Mouse (Mus musculus) cerebellum, adult 2 months (tissue): ENCODE measurements around the gene Med27. TPM values are rescaled to one million over a fixed set of nuclear protein-coding genes. Genes with fewer than 3 reads are reported as not detected.

Experiments used
- DNase-seq, 2 experiments: peaks; one replicate each; pipeline ENCODE4 v3.0.0; 2021
- H3K27ac ChIP-seq: fragments of 200-500 bp; 2 replicates; pipeline ENCODE4 v1.5.1; 2012; ENCODE audit warnings: low read length, control low read depth, inconsistent platforms; ENCODE audit not compliant: insufficient read depth
- H3K27me3 ChIP-seq: fragments of 200-500 bp; 2 replicates; pipeline ENCODE4 v1.6.1; 2012; ENCODE audit warnings: inconsistent platforms, mild to moderate bottlenecking, low read length, moderate library complexity; ENCODE audit not compliant: control insufficient read depth, insufficient read depth
- H3K4me1 ChIP-seq: fragments of 200-500 bp; 2 replicates; pipeline ENCODE4 v1.6.1; 2011; ENCODE audit warnings: low read length; ENCODE audit not compliant: control insufficient read depth, insufficient read depth
- H3K4me3 ChIP-seq: fragments of 200-500 bp; replicated peaks from 2 replicates; pipeline ENCODE3; 2011; ENCODE audit warnings: mild to moderate bottlenecking, low read depth, low read length, control low read depth; ENCODE audit not compliant: insufficient read depth
- CTCF ChIP-seq: fragments of 200-500 bp; IDR thresholded peaks from 2 replicates; pipeline ENCODE4 v1.5.1; 2011; ENCODE audit warnings: low read depth, mild to moderate bottlenecking, control low read depth, low read length, moderate library complexity, borderline replicate concordance; ENCODE audit not compliant: insufficient read depth
- POLR2A ChIP-seq: fragments of 200-500 bp; IDR thresholded peaks from 2 replicates; pipeline ENCODE4 v1.6.1; 2011; ENCODE audit warnings: low read length, control low read depth, borderline replicate concordance; ENCODE audit not compliant: insufficient read depth
- WGBS: fragments of 180-500 bp; shearing (Covaris S2); methylation state at CpG from one replicate; pipeline ENCODE4 v1.1.7; 2018; 5-methylcytosine and 5-hydroxymethylcytosine counted together
- polyA plus RNA-seq: library from polyadenylated mRNA; depleted of rRNA; stranded (reverse); fragments of >200 nt; gene quantifications from 2 replicates; pipeline ENCODE4 v1.2.3, GENCODE M21; 2012

Gene Med27
- polyA plus RNA-seq, 1 experiment, result 45.3 TPM

DNA sequence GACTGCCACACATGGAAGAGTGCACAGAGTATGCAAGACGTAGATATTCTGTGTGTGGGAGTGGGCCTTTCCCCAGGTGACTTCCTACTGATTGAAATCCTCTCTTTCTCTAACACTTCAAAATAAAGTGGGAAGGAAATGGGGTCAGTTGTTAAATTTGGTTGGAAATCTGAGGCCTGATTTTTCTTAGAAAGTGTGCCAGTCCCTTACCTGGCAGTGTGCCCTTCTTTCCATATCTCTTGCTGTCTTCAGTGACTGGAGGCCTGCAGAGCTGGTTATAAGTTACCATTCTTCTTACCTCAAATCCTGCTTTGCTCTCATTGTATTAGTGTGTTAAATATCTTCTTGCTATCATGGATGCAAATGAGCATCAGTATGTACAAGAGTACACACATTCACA lies 92.4 kb downstream of the Med27 start:
- DNase-seq, result peak in 1 of 2 experiments; percentile 23
- H3K4me3 ChIP-seq, result no peak overlapping the region
- no peaks in the 10 kb centered on the region for H3K27me3 ChIP-seq
- H3K4me1 ChIP-seq, result peaks cover 16% of the 10 kb centered on the region
- TF ChIP-seq POLR2A, result no peak
- no peak for TF ChIP-seq CTCF
- no peak overlapping the region for H3K27ac ChIP-seq
- WGBS, result 78% methylated on average over 1 of the region's 1 CpGs

DNA sequence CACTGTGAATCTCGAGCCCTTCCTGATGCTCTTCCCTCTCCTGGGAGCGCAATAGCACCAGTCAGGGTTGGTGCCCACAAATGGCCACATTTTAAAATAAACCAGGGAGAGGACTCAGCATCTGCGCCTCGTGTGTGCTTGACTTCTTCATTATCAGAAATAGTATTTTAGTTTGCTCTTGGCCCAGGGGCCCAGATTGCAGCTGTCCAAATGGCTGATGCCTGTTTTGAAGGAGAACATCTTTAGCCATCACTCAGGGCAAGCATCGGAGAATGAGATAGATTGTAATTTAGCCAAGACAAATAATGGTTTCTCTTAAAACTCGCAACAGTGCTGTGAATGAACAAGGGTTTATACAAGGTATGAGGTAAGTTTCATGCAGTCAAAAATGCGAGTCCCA lies 92.8 kb downstream of the Med27 start:
- Histone ChIP-seq H3K27ac (no peak overlapping the region), H3K4me1 (peaks cover 16% of the 10 kb centered on the region), H3K27me3 (no peaks in the 10 kb centered on the region), H3K4me3 (no peak overlapping the region)
- TF ChIP-seq CTCF, result no peak
- TF ChIP-seq POLR2A, result no peak
- no peak for DNase-seq
- 73% methylated on average over 7 of the region's 7 CpGs for WGBS

DNA sequence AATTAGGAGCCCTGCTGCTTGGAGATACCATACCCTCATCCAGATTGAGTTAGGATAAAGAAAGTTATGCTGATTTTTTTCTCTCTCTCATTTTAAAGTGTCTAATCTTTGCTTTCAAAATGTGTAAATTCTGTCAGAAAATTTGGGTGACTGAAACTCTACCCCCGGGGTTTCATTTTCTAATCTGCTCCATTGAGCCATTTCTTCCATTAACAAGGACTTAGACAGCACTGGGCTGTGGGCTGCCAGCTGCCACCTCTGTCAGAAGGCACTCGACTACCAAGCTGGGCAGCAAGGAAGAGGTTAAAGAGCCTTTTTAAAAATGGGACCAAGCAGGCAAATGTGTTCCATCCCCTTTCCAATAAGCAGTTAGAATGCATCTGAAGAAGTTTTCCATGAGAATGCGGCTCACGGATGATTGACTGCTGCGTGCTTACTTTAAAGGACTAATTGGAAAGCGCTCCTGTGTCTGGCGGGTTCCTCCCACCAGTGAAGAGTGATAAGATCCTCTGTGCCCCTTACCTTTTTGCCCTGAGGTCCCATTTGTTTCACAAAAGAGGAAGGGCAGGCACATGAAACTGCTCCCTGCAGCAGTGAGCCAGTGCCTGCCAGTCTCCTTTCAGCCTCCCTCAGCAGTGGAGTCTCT lies 93.4 kb downstream of the Med27 start:
- no peak for TF ChIP-seq CTCF
- no peak for TF ChIP-seq POLR2A
- no peak overlapping the region for H3K4me3 ChIP-seq
- H3K27ac ChIP-seq, result no peak overlapping the region
- DNase-seq, result no peak
- 87% methylated on average over 7 of the region's 7 CpGs for WGBS
- peaks cover 16% of the 10 kb centered on the region for H3K4me1 ChIP-seq
- no peaks in the 10 kb centered on the region for H3K27me3 ChIP-seq

DNA sequence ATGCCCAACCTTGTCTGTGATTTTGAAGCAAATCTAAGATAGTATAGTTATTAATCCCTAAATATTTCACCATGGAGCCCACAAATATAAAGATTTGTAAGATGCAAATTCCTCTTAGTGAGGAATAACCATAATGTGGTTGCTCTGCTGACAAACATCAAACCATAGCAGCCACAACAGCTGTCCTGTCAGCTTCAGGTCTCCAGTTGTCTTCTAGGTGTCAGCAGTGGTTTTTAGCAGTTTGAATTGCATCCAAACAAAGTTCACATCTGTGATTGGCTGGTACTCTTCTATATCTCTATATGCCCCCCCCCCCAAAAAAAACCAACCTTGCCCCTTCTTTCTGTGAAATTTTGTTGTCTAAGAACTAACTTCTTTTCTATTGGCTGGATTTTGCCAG lies 95.7 kb downstream of the Med27 start:
- Histone ChIP-seq H3K4me1 (peaks cover 19% of the 10 kb centered on the region), H3K27me3 (no peaks in the 10 kb centered on the region), H3K4me3 (no peak overlapping the region), H3K27ac (no peak overlapping the region)
- TF ChIP-seq CTCF (no peak), POLR2A (no peak)
- DNase-seq, result no peak

DNA sequence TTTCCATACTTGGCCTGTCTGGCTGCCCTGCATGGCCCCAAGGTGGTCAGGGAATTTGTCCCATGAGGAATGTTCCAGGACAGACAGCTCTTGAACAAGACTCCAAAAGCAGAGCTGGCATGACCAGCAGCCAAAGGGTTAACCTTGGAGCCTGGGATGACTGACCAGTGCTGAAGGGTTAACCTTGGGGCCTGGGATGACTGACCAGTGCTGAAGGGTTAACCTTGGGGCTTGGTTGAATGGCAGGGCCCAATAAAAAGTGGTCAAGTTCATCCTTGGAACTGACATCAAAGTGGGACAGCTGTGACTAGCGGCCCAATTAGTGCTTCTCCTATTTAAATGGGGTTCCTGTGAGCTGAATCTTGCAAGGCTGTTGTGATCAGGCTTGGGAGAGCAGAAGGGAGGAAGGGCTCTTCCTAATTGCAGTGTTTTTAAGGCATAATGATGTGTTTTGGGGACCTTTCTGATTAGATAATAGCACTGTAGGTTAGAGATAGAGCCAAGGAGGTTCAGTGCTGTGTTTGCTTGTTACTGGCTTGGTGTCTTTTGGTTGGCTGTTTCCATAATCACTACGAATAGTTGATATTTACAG lies 97.1 kb downstream of the Med27 start:
- H3K27ac ChIP-seq, result no peak overlapping the region
- H3K4me1 ChIP-seq, result peaks cover 14% of the 10 kb centered on the region
- DNase-seq, result no peak
- H3K4me3 ChIP-seq, result no peak overlapping the region
- H3K27me3 ChIP-seq, result no peaks in the 10 kb centered on the region
- TF ChIP-seq CTCF (no peak), POLR2A (no peak)
- 86% methylated on average over 2 of the region's 2 CpGs for WGBS

DNA sequence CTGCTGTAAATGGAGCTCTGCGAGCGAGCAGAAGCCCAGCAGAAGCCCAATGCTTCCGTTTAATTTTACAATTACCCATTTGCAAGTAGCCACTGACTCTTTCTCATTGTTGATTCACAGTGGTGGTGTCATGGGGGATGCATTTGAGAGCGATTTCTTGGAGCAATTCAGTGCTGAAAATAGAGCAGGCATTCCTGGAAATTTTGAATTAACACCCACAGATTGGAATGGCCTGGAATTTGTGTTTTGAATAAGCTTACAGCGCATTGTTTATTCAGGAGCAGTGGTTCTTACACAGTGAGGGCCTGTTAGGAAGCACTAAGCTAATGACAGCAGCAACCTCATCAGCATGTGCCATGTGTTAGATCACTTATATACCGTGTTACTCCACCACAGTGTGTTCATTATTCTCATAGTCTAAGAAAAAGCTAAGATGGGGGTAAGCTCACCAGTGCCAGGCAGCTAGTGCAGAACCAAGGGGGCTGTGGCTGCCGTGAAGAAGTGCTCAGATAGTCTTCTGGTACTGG lies 101.9 kb downstream of the Med27 start:
- DNase-seq, result no peak
- Histone ChIP-seq H3K27ac (no peak overlapping the region), H3K27me3 (no peaks in the 10 kb centered on the region), H3K4me1 (peaks cover 9% of the 10 kb centered on the region; the same call in 1 of the 2 replicates), H3K4me3 (no peak overlapping the region)
- TF ChIP-seq POLR2A (no peak), CTCF (no peak)
- WGBS, result 81% methylated on average over 7 of the region's 7 CpGs

DNA sequence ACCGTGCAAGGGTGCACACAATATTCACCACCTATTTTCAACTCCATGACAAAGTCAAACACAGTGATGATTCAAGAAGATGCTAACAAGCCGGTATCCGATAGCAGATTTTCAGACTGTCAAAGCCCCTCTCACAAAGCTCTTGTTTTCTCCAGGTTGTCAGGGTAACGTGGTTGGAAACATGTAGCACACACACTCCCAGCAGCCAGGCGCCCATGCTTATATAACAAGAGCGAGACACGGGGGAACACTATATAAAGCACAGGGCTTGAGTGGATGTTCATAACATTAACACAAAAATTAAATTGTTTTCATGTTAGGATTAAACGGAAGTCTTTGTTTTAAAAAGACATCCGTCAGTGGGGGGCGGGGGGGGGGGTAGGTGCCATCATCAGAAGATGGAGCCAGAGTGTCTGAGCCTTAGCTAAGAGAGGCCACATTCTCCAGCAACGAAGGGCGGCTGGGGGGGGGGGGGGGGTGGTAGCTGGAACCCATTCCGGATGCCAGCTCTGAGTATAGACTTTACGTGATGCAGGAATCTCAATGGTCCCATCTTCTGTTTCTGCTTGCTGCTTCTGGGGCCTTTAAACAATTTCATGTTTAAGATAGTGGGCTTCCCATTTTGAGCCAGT lies 104.9 kb downstream of the Med27 start:
- DNase-seq, result no peak
- H3K27me3 ChIP-seq, result no peaks in the 10 kb centered on the region
- H3K4me1 ChIP-seq, result no peaks in the 10 kb centered on the region
- H3K4me3 ChIP-seq, result no peak overlapping the region
- no peak overlapping the region for H3K27ac ChIP-seq
- TF ChIP-seq POLR2A (no peak), CTCF (no peak)
- 71% methylated on average over 14 of the region's 14 CpGs for WGBS

DNA sequence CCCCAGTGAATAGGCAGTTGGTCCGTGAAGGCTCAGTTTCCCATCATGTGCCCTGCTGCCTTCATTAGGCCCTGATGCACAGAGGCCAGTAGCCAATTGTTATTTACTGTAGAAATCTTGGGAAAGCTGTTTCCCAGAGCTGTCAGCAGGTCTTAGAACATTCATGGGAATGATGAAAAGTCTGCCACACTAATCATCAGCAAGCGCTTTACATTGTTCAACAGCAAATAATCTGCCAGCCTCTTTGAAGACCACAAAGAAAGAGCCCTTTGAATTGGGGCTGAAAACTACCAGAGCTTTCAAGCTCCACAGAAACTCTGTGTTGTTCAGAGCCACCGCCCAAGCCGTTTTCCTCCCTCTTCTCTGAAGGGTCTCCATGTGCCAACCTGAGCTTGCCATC lies 106.8 kb downstream of the Med27 start:
- TF ChIP-seq POLR2A (no peak), CTCF (no peak)
- Histone ChIP-seq H3K27ac (no peak overlapping the region), H3K4me3 (no peak overlapping the region), H3K27me3 (no peaks in the 10 kb centered on the region), H3K4me1 (no peaks in the 10 kb centered on the region)
- DNase-seq, result no peak
- 79% methylated on average over 4 of the region's 4 CpGs for WGBS
